ENCODE assay signal across 27 mouse cellular contexts in the genomic region with DNA sequence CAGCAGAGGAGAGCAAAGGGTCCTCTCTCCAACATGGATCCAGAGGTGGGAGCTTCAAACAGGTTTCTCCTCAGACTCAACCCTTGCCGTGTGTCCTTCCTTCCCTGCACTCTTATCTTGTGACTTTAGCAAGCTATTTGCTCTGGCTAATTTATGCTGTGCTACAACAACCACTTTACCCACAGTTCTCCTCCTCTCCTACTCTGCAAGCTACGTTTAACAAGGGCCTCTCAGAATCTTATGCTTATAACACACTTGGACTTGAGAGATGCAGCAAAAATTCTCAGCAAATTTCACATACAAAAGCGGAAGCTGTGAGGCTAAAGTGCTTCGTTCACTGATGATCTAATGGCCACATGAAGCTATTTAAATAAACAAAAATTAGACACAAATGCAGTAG. TPM values are rescaled to one million over a fixed set of nuclear protein-coding genes. Genes with fewer than 3 reads are reported as not detected.
A peak's percentile ranks its signal among the peaks of the same experiment; 100 is the strongest.
DNase-seq lines count a peak whose midpoint lies in the region; ATAC-seq and TF ChIP-seq lines count a peak whose summit lies in the region.
"Had no signal": no experiment of that assay in that cellular context is flagged by ENCODE, and none has a peak within 500 bp of the region (broad histone marks: within the 10 kb centered on the region; RNA-seq: fewer than 3 reads in every experiment).

No protein-coding gene starts in this region.

- H3K9me3 ChIP-seq in lung, postnatal 0 days (ENCODE audit: low read length): no peaks in the 10 kb centered on the region
- no peaks in the 10 kb centered on the region for H3K9me3 ChIP-seq in midbrain, embryonic 11.5 days (ENCODE audit: control insufficient read depth, low read length)
- no peaks in the 10 kb centered on the region for H3K9me3 ChIP-seq in midbrain, embryonic 14.5 days (ENCODE audit: control insufficient read depth, low read length)
- no peaks in the 10 kb centered on the region for H3K9me3 ChIP-seq in forebrain, embryonic 10.5 days
- H3K9me3 ChIP-seq: embryonic facial prominence, embryonic 10.5 days; embryonic facial prominence, embryonic 13.5 days; forebrain, embryonic 13.5 days; heart, embryonic 12.5 days; heart, embryonic 15.5 days; hindbrain, embryonic 10.5 days; hindbrain, embryonic 13.5 days had no signal

- ATAC-seq in lung, postnatal 0 days: peak; percentile 60; the same call in 1 of the 2 replicates
- no peak for ATAC-seq in midbrain, embryonic 11.5 days (ENCODE audit: low FRiP score)
- no peak for ATAC-seq in midbrain, embryonic 14.5 days (ENCODE audit: low FRiP score, low TSS enrichment)
- ATAC-seq: CD4-positive, CD25-positive, alpha-beta regulatory T cell, adult 4 months; forebrain, embryonic 13.5 days; forebrain, embryonic 16.5 days had no signal

- H3K36me3 ChIP-seq in lung, postnatal 0 days (ENCODE audit: insufficient read depth, low read length): 0 out of 2 replicates have a peak, but pooled peaks cover 5% of the 10 kb centered on the region
- no peaks in the 10 kb centered on the region for H3K36me3 ChIP-seq in midbrain, embryonic 11.5 days (ENCODE audit: control insufficient read depth, insufficient read depth, low read length)
- peaks cover 7% of the 10 kb centered on the region; the same call in 1 of the 2 replicates for H3K36me3 ChIP-seq in midbrain, embryonic 14.5 days (ENCODE audit: control insufficient read depth, insufficient read depth, low read length)
- no peaks in the 10 kb centered on the region; the same call in 1 of the 2 replicates for H3K36me3 ChIP-seq in macrophage (ENCODE audit: inconsistent target)
- H3K36me3 ChIP-seq in forebrain, embryonic 10.5 days (replicated peaks): no peaks in the 10 kb centered on the region
- H3K36me3 ChIP-seq: embryonic facial prominence, embryonic 10.5 days; heart, embryonic 15.5 days; hindbrain, embryonic 10.5 days had no signal

- TF ChIP-seq CTCF in lung, postnatal 0 days (IDR thresholded peaks at IDR 0.05): no peak

- WGBS in lung, postnatal 0 days: 34% methylated on average over 4 of the region's 4 CpGs
- 84% methylated on average over 4 of the region's 4 CpGs for WGBS in midbrain, embryonic 11.5 days
- WGBS in midbrain, embryonic 14.5 days: 81% methylated on average over 4 of the region's 4 CpGs
- 72% methylated on average over 4 of the region's 4 CpGs for WGBS in macrophage (ENCODE audit: missing documents)
- 84% methylated on average over 4 of the region's 4 CpGs for WGBS in forebrain, embryonic 10.5 days

- no peak overlapping the region for H3K4me3 ChIP-seq in lung, postnatal 0 days (ENCODE audit: low read depth, low read length)
- H3K4me3 ChIP-seq in midbrain, embryonic 11.5 days (ENCODE audit: low read depth, low read length): no peak overlapping the region
- H3K4me3 ChIP-seq in midbrain, embryonic 14.5 days (replicated peaks; ENCODE audit: low read depth, low read length): no peak overlapping the region
- H3K4me3 ChIP-seq in macrophage (ENCODE audit: inconsistent target): no peak overlapping the region
- H3K4me3 ChIP-seq in forebrain, embryonic 10.5 days: no peak overlapping the region
- H3K4me3 ChIP-seq: embryonic facial prominence, embryonic 10.5 days; embryonic facial prominence, embryonic 13.5 days; erythroblast, embryonic 14.5 days; forebrain, embryonic 13.5 days; heart, embryonic 12.5 days; heart, embryonic 15.5 days; hindbrain, embryonic 10.5 days; hindbrain, embryonic 13.5 days had no signal

- no peak for TF ChIP-seq EP300 in lung, postnatal 0 days (IDR thresholded peaks at IDR 0.05)

- peak; percentile 57 for DNase-seq in lung, postnatal 0 days (ENCODE audit: low spot score)
- DNase-seq in lung, postnatal 14 days: no peak
- DNase-seq in midbrain, embryonic 11.5 days (ENCODE audit: low spot score, missing footprints): peak; percentile 26
- DNase-seq in midbrain, embryonic 14.5 days: no peak
- no peak for DNase-seq in forebrain, embryonic 10.5 days (ENCODE audit: extremely low spot score, low spot score)
- DNase-seq: adrenal gland, adult 2 months; adrenal gland, postnatal 14 days; cerebellum, adult 11-12 months; cerebellum, adult 8-10 months; cerebellum, postnatal 10 days; cerebellum, postnatal 36 days; embryo, embryonic 11 days; gastrocnemius, postnatal 10 days; gastrocnemius, postnatal 36 days; heart, postnatal 10 days; heart, postnatal 36 days had no signal

- no peak overlapping the region for H3K9ac ChIP-seq in lung, postnatal 0 days (replicated peaks; ENCODE audit: low read depth)
- H3K9ac ChIP-seq in midbrain, embryonic 11.5 days (ENCODE audit: low read length): no peak overlapping the region
- no peak overlapping the region for H3K9ac ChIP-seq in midbrain, embryonic 14.5 days (replicated peaks; ENCODE audit: low read length)
- H3K9ac ChIP-seq: embryonic facial prominence, embryonic 13.5 days; forebrain, embryonic 13.5 days; heart, embryonic 12.5 days; heart, embryonic 15.5 days; hindbrain, embryonic 13.5 days had no signal

- no peaks in the 10 kb centered on the region for H3K4me1 ChIP-seq in lung, postnatal 0 days (ENCODE audit: insufficient read depth, low read depth, low read length)
- no peaks in the 10 kb centered on the region for H3K4me1 ChIP-seq in midbrain, embryonic 11.5 days (ENCODE audit: control insufficient read depth, insufficient read depth, low read length)
- no peaks in the 10 kb centered on the region for H3K4me1 ChIP-seq in midbrain, embryonic 14.5 days (ENCODE audit: control insufficient read depth, insufficient read depth, low read length)
- no peaks in the 10 kb centered on the region for H3K4me1 ChIP-seq in forebrain, embryonic 10.5 days
- H3K4me1 ChIP-seq: forebrain, embryonic 13.5 days; heart, embryonic 15.5 days; hindbrain, embryonic 10.5 days had no signal

- no peak overlapping the region for H3K27ac ChIP-seq in lung, postnatal 0 days (ENCODE audit: low read length)
- H3K27ac ChIP-seq in midbrain, embryonic 11.5 days (ENCODE audit: low read depth, low read length): no peak overlapping the region
- H3K27ac ChIP-seq in midbrain, embryonic 14.5 days (replicated peaks; ENCODE audit: low read depth, low read length): no peak overlapping the region
- H3K27ac ChIP-seq in macrophage: peak overlapping the region; percentile 71
- H3K27ac ChIP-seq in forebrain, embryonic 10.5 days: no peak overlapping the region
- H3K27ac ChIP-seq: embryonic facial prominence, embryonic 10.5 days; embryonic facial prominence, embryonic 13.5 days; forebrain, embryonic 13.5 days; heart, embryonic 15.5 days; hindbrain, embryonic 10.5 days; hindbrain, embryonic 13.5 days had no signal

- peak overlapping the region; percentile 22; the same call in 1 of the 2 replicates for H3K4me2 ChIP-seq in lung, postnatal 0 days (replicated peaks; ENCODE audit: low read depth, low read length)
- H3K4me2 ChIP-seq in midbrain, embryonic 11.5 days: no peak overlapping the region
- no peak overlapping the region for H3K4me2 ChIP-seq in midbrain, embryonic 14.5 days (ENCODE audit: low read length)
- H3K4me2 ChIP-seq: embryonic facial prominence, embryonic 13.5 days; forebrain, embryonic 13.5 days; heart, embryonic 12.5 days; heart, embryonic 15.5 days; hindbrain, embryonic 13.5 days had no signal

- H3K27me3 ChIP-seq in lung, postnatal 0 days (replicated peaks; ENCODE audit: insufficient read depth, low read length): no peaks in the 10 kb centered on the region
- H3K27me3 ChIP-seq in midbrain, embryonic 11.5 days (ENCODE audit: control insufficient read depth, insufficient read depth, low read length): no peaks in the 10 kb centered on the region
- no peaks in the 10 kb centered on the region for H3K27me3 ChIP-seq in midbrain, embryonic 14.5 days (ENCODE audit: control insufficient read depth, insufficient read depth, low read length)
- H3K27me3 ChIP-seq in forebrain, embryonic 10.5 days (ENCODE audit: poor library complexity, severe bottlenecking): no peaks in the 10 kb centered on the region
- H3K27me3 ChIP-seq: embryonic facial prominence, embryonic 13.5 days; forebrain, embryonic 13.5 days; heart, embryonic 12.5 days; heart, embryonic 15.5 days; hindbrain, embryonic 13.5 days had no signal

- H3K79me2 ChIP-seq in macrophage (ENCODE audit: inconsistent target): peaks cover 87% of the 10 kb centered on the region

RNA-seq across cellular contexts. Expression of a gene that starts 23.5 kb away (rescaled TPM):
- polyA plus RNA-seq in lung, postnatal 0 days (2015; fragmentation: Nextera tagmentation; extraction: Ambion mirVana): 29.4 and 33.4 TPM in 2 replicates
- 32.7 and 36.3 TPM in 2 replicates for polyA plus RNA-seq in midbrain, embryonic 11.5 days (2014; fragmentation: Nextera tagmentation; extraction: Ambion mirVana)
- polyA plus RNA-seq in midbrain, embryonic 14.5 days (2014; fragmentation: Nextera tagmentation; extraction: Ambion mirVana): 152 and 168 TPM in 2 replicates
- total RNA-seq in macrophage (2018; cell fraction: chromatin; rRNA removed): 100 to 1,000 TPM; 180 to 635 (median 330) TPM
- total RNA-seq in macrophage (2018; cell fraction: cytosol; rRNA removed): 10 to 100 TPM; 27.0 to 65.7 (median 45.7) TPM
- total RNA-seq in macrophage (2018; cell fraction: nucleus; rRNA removed): 100 to 1,000 TPM; 107 to 341 (median 170) TPM
- 20.0 to 74.7 TPM (median 35.6 TPM) in 3 replicates for polyA plus RNA-seq in macrophage (2018)
- 11.7 and 14.6 TPM in 2 replicates for polyA plus RNA-seq in forebrain, embryonic 10.5 days (2016; fragmentation: Nextera tagmentation; extraction: Ambion mirVana)

RNA-seq across cellular contexts. Expression of a gene that starts 48.0 kb away (rescaled TPM):
- 219 and 239 TPM in 2 replicates for polyA plus RNA-seq in lung, postnatal 0 days (2015; fragmentation: Nextera tagmentation; extraction: Ambion mirVana)
- 333 and 347 TPM in 2 replicates for polyA plus RNA-seq in midbrain, embryonic 11.5 days (2014; fragmentation: Nextera tagmentation; extraction: Ambion mirVana)
- 363 and 404 TPM in 2 replicates for polyA plus RNA-seq in midbrain, embryonic 14.5 days (2014; fragmentation: Nextera tagmentation; extraction: Ambion mirVana)
- 10 to 100 TPM in 22 of 26 experiments, 1 to 10 TPM in 4; 3.7 to 47.8 (median 26.8) TPM for total RNA-seq in macrophage (2018; cell fraction: chromatin; rRNA removed)
- 100 to 1,000 TPM in 4 of 26 experiments, 10 to 100 TPM in 22; 65.9 to 109 (median 87.0) TPM for total RNA-seq in macrophage (2018; cell fraction: cytosol; rRNA removed)
- 10 to 100 TPM in 25 of 26 experiments, 1 to 10 TPM in 1; 9.5 to 69.2 (median 27.0) TPM for total RNA-seq in macrophage (2018; cell fraction: nucleus; rRNA removed)
- 79.4 to 113 TPM (median 93.9 TPM) in 3 replicates for polyA plus RNA-seq in macrophage (2018)
- 325 and 337 TPM in 2 replicates for polyA plus RNA-seq in forebrain, embryonic 10.5 days (2016; fragmentation: Nextera tagmentation; extraction: Ambion mirVana)

RNA-seq across cellular contexts. Expression of a gene that starts 58.0 kb away (rescaled TPM):
- polyA plus RNA-seq in lung, postnatal 0 days (2015; fragmentation: Nextera tagmentation; extraction: Ambion mirVana): 40.1 and 43.4 TPM in 2 replicates
- polyA plus RNA-seq in midbrain, embryonic 11.5 days (2014; fragmentation: Nextera tagmentation; extraction: Ambion mirVana): 28.5 and 30.8 TPM in 2 replicates
- 36.2 and 41.4 TPM in 2 replicates for polyA plus RNA-seq in midbrain, embryonic 14.5 days (2014; fragmentation: Nextera tagmentation; extraction: Ambion mirVana)
- 100 to 1,000 TPM in 8 of 26 experiments, 10 to 100 TPM in 18; 30.5 to 169 (median 91.0) TPM for total RNA-seq in macrophage (2018; cell fraction: chromatin; rRNA removed)
- 10 to 100 TPM; 34.1 to 61.0 (median 48.2) TPM for total RNA-seq in macrophage (2018; cell fraction: cytosol; rRNA removed)
- 100 to 1,000 TPM in 2 of 26 experiments, 10 to 100 TPM in 24; 31.3 to 115 (median 56.9) TPM for total RNA-seq in macrophage (2018; cell fraction: nucleus; rRNA removed)
- polyA plus RNA-seq in macrophage (2018): 40.0 to 48.3 TPM (median 46.1 TPM) in 3 replicates
- polyA plus RNA-seq in forebrain, embryonic 10.5 days (2016; fragmentation: Nextera tagmentation; extraction: Ambion mirVana): 31.6 and 31.8 TPM in 2 replicates

Comparison
In these comparisons a context has a peak if more than half of its experiments do, and no peak if none do; other contexts are left out.
1. DNase-seq: peak in lung, postnatal 0 days (single experiment) and midbrain, embryonic 11.5 days (single experiment); none in lung, postnatal 14 days (single experiment), midbrain, embryonic 14.5 days (single experiment) and forebrain, embryonic 10.5 days (single experiment).